Mouse (Mus musculus) ovary, postnatal 10 days (tissue): ENCODE measurements around the gene Them7.

Experiments
- DNase-seq: peaks from one replicate; pipeline ENCODE4 v3.0.0; 2022; ENCODE audit warnings: low spot score

Gene Them7

GRCm38 (mm10) chr2:105224134-105224986 is at the start of gene Them7:
Gene Them7, plus strand, starts transcription at chr2:105224320.
- no peak for DNase-seq

GRCm38 (mm10) chr2:105178871-105179270 is 45.2 kb upstream of the Them7 start:
- no peak for DNase-seq

- DNase-seq = no peak
Measured at GRCm38 (mm10) chr2:105182501-105182900, 41.6 kb upstream of the Them7 start.

- DNase-seq = no peak
Measured at GRCm38 (mm10) chr2:105185140-105185539, 39.0 kb upstream of the Them7 start.

- no peak for DNase-seq
Measured at GRCm38 (mm10) chr2:105185768-105186529, 38.2 kb upstream of the Them7 start.

- no peak for DNase-seq
Measured at GRCm38 (mm10) chr2:105186591-105186990, 37.5 kb upstream of the Them7 start.

- no peak for DNase-seq
Measured at GRCm38 (mm10) chr2:105188182-105188581, 35.9 kb upstream of the Them7 start.

GRCm38 (mm10) chr2:105189352-105189751 is 34.8 kb upstream of the Them7 start:
- DNase-seq = no peak

- no peak for DNase-seq
Measured at GRCm38 (mm10) chr2:105200152-105200551, 24.0 kb upstream of the Them7 start.

- no peak for DNase-seq
Measured at GRCm38 (mm10) chr2:105206563-105207174, 17.5 kb upstream of the Them7 start.

GRCm38 (mm10) chr2:105212839-105213238 is 11.3 kb upstream of the Them7 start:
- DNase-seq = no peak

- no peak for DNase-seq
Measured at GRCm38 (mm10) chr2:105215914-105216313, 8.2 kb upstream of the Them7 start.

- no peak for DNase-seq
Measured at GRCm38 (mm10) chr2:105219229-105219628, 4.9 kb upstream of the Them7 start.

GRCm38 (mm10) chr2:105219664-105220063 is 4.5 kb upstream of the Them7 start:
- DNase-seq = no peak

GRCm38 (mm10) chr2:105220738-105221303 is 3.3 kb upstream of the Them7 start:
- DNase-seq = no peak

GRCm38 (mm10) chr2:105223606-105224005 is 514 bp upstream of the Them7 start:
- DNase-seq = no peak

GRCm38 (mm10) chr2:105224987-105225375 is 861 bp downstream of the Them7 start:
- DNase-seq = no peak

- DNase-seq = no peak
Measured at GRCm38 (mm10) chr2:105226297-105226958, 2.3 kb downstream of the Them7 start.

GRCm38 (mm10) chr2:105228416-105228815 is 4.3 kb downstream of the Them7 start:
- DNase-seq = no peak

GRCm38 (mm10) chr2:105230333-105230732 is 6.2 kb downstream of the Them7 start:
- no peak for DNase-seq

GRCm38 (mm10) chr2:105232386-105232785 is 8.3 kb downstream of the Them7 start:
- no peak for DNase-seq

- no peak for DNase-seq
Measured at GRCm38 (mm10) chr2:105234278-105234677, 10.2 kb downstream of the Them7 start.
